Mouse (Mus musculus): ENCODE data around the gene Zfp989.

- TF ChIP-seq CTCF (IDR thresholded peaks at IDR 0.05; ENCODE audit: low read depth, low read length) (no peak), GATA1 (IDR thresholded peaks at IDR 0.05; ENCODE audit: borderline replicate concordance, low read length) (no peak), TAL1 (conservative IDR thresholded peaks at IDR 0.05; ENCODE audit: low read depth, low read length) (no peak), GATA2 (IDR thresholded peaks at IDR 0.05; ENCODE audit: borderline replicate concordance, low read depth, low read length) (no peak), POLR2AphosphoS5 (IDR thresholded peaks at IDR 0.05; ENCODE audit: insufficient replicate concordance, low read depth, low read length) (no peak)
Measured at GRCm38 (mm10) chr4:146932311-146933082, 39.3 kb upstream of the Zfp989 start.

Measured in G1E (cell line).